Mouse (Mus musculus) adrenal gland (tissue): ENCODE results near the gene Rem2.

Experiments used
- intact Hi-C: fragments of 180-260 bp; cut with DNase I; formaldehyde crosslinking; loops from one replicate; pipeline ENCODE4 v1.15.1; 2025

Gene Rem2

GRCm38 (mm10) chr14:54488350-54488749 lies 12.4 kb downstream of the Rem2 start:
- intact Hi-C loops, result no loop called here

- intact Hi-C loops, result no loop called here
Measured at GRCm38 (mm10) chr14:54492345-54493131, 16.6 kb downstream of the Rem2 start.

DNA sequence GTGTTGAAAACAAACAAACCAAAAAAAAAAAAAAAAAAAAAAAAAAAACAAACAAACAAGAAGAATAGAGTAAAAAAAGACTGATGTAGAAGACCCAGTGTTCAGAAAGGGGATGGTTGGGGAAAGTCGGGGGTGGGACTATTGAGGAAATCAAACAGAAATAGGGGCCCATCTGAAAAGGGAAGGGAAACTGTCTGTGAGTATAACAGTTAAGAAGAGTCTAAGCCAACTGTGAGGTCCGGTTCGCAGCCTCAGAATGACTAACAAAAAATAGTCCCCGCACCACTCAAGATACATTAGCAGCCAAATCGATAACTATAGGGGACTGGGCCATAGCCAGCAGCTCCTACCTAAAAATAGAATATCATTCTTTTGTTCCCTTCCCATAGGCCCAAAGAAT lies 17.3 kb downstream of the Rem2 start:
- intact Hi-C loops, result no loop called here

- intact Hi-C loops, result no loop called here
Measured at GRCm38 (mm10) chr14:54494234-54494633, 18.3 kb downstream of the Rem2 start.

- intact Hi-C loops, result loop anchor here (5.0 kb wide), 1 partner anchor 269 kb away; no protein-coding TSS in a partner anchor
Measured at GRCm38 (mm10) chr14:54496706-54497105, 20.8 kb downstream of the Rem2 start.

- intact Hi-C loops, result loop anchor here (5.0 kb wide), 1 partner anchor 272 kb away; no protein-coding TSS in a partner anchor
Measured at GRCm38 (mm10) chr14:54499330-54499729, 23.4 kb downstream of the Rem2 start.

- intact Hi-C loops, result no loop called here
Measured at GRCm38 (mm10) chr14:54501365-54501764, 25.5 kb downstream of the Rem2 start.

- intact Hi-C loops, result no loop called here
Measured at GRCm38 (mm10) chr14:54503092-54503491, 27.2 kb downstream of the Rem2 start.

DNA sequence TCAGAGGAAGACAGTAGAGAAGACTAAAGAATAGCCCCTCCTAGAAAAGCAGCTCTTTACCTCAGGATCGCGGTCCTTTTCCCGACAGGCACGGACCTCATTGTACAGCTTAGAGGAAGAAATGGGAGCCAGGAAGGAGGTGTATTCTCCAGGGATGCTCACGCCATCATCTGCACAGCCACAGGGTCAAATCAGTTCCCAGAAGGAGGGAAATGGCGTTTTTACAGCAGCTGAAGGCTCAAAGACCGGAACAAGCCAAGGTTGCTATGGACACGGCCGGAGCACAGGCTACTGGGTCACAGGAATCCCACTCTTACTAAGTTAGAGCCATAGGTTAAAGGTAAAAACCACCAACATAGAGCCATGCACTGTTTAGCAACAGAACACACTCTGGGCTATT lies 33.9 kb downstream of the Rem2 start:
- intact Hi-C loops, result no loop called here

DNA sequence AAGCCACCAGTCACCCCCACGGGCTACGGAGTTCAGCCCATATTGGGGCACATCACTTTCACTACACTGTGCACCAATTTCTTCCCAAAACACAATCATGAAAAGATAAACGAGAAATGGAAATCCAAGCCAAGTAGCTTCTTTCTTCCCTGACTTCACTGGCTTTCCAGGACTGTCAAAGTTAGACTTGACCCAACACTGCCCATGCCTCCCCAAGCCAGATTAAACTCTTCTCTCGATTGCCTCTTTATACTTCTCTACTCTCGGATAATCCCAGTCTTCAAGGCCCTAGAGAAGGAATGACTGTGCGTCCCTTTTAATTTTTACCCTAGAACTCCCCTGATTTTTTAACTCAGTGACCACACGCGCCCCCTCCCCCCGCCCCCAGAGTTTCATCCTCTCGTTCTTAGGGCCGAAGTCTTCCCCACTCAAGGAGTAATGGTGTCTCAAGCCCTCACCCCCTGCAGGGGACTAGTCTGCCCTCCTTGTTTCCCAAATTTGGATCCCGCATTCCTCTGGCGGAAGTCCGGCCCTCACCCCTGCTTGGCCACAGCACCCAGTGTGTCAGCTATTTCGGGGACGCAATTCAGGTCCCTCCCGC lies 40.9 kb downstream of the Rem2 start:
- intact Hi-C loops, result loop anchor here (5.0 kb wide), 1 partner anchor 265 kb away; the partner anchor contains the start of genes Abhd4 and Dad1

DNA sequence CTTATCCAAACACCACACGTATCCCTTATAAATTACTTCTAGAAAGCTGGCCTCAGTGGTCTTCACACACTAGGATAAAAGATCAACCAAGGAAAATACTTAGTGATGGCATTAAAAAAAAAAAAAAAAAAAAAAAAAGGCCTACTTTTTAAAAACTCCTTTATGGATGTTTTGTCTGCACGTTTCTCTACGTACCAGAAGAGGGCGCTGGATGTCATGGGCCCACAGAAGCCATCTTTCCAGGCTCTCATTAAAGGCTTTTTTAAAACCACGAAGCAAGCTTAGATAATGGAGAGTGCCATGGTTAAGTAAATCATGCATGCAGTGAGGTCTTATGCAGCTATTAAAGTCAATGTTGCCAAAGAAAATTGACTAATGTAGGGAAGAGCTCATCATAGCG lies 47.7 kb downstream of the Rem2 start:
- intact Hi-C loops, result no loop called here

DNA sequence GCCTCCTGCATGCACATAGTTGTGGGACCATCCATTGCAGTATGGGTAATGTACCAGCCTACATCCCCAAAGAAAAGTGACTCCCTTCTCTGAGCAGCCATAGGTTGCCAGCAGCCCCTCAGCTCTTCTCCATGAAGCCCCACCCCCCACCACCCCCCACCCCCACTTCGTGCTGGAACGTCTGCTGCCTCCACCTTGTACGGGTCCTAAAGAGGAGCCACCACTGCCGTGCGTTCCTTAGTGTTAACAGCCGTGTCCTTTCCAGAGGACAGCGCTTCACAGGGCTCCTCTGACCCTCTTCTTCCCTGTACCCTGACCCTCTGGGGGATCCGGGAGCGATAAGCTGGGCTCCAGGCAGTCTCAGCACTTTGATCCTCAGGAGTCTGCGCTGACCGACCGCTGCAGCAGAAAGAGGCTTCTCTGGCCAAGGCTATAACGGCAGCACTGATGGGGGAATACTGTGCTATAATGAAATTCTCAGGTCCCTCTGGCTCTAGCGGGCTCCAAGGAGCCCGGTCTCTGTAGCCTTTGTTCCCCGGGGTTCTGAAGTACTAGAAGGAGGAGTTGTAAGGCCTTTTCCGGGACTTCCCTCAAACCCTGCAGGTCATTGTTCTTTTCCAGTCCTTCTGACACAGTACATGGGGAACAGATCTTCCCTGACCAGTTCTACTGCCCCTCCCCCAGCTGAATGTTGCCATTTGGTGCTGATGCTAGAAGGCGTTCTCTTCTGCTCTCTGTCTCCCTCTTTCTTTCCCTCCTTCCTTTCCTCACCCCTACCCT lies 51.5 kb downstream of the Rem2 start:
- intact Hi-C loops, result no loop called here

- intact Hi-C loops, result no loop called here
Measured at GRCm38 (mm10) chr14:54528007-54528393, 52.1 kb downstream of the Rem2 start.

DNA sequence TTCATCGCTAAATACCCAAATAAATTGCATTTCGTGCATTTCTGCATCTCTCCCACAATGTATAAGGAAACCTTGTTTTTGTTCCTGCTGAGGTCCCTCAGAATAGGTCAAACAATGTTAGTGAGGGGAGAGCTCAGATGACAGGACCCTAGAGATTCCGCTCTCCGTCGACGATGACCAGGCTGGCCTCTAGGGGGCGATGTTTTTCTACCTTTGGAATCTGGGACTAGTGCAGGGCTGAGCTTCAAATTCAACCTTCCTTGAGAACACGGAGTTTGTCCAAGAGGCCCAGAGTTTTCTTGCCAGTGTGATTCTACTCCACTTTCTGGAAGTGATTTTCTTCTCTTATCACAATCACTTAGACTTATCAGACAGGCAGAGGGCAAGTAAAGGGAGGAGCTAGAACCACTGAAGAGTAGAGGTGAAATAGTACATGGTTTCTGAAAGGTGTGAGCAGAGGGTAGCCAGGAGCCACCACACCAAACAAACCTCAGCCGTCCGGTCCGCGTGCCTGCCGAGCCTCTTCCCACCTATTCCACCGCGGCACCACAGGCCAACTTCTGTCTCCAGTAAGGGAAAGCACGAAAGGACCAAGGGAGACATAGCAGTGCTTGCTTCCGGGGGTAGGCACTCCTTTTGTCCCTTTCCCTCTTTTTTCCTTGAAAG lies 52.7 kb downstream of the Rem2 start:
- intact Hi-C loops, result no loop called here
